Mouse (Mus musculus): ENCODE data around the gene Erich6. TPM values are rescaled to one million over a fixed set of nuclear protein-coding genes. Genes with fewer than 3 reads are reported as not detected.

The Erich6 gene
- total RNA-seq, 2 experiments from 2014 or later, result 0.94 to 1.1 TPM

Other genes with a start within 250 kb of the Erich6 start
- gene Tsc22d2, start 222.5 kb downstream of the Erich6 start, total RNA-seq (2021), result 10 to 100 TPM; 36.8 to 39.2 TPM
- gene Eif2a, start 111.4 kb downstream of the Erich6 start, total RNA-seq (2021), result 10 to 100 TPM; 40.1 to 43.9 TPM
- gene Serp1, start 111.3 kb downstream of the Erich6 start, total RNA-seq (2021), result 10 to 100 TPM; 31.4 to 33.0 TPM
- gene Selenot, start 60.6 kb downstream of the Erich6 start, total RNA-seq (2021), result 100 to 1,000 TPM; 168 to 170 TPM
- gene Siah2, start 55.2 kb upstream of the Erich6 start, total RNA-seq (2021), result 10 to 100 TPM; 17.0 to 19.4 TPM
- gene Mindy4b-ps, start 185.1 kb upstream of the Erich6 start, total RNA-seq (2021), result under 1 TPM; 0.69 to 0.73 TPM
- gene Clrn1, start 248.1 kb upstream of the Erich6 start, total RNA-seq (2021), result 1 to 10 TPM; 4.0 to 4.1 TPM

All from layer of hippocampus, postnatal 10 days (tissue).